Mouse (Mus musculus): ENCODE data around the gene Trappc3. TPM values are rescaled to one million over a fixed set of nuclear protein-coding genes. Genes with fewer than 3 reads are reported as not detected.
"Not testable (repeated sequence)": the region's sequence is repeated elsewhere in the genome, so short reads cannot be mapped to it uniquely, and the experiment has no call there.

Trappc3 gene
- total RNA-seq (2021), result 70.8 and 75.6 TPM in 2 replicates
- long read RNA-seq, experiment 1, transcript Trappc3-201 (5 exons, 1,336 nt), result major isoform, 18 of 22 reads
- long read RNA-seq, experiment 1, partial matches to known transcripts, result 1 of 22 reads
- long read RNA-seq, experiment 1, other reads (novel, unspliced or antisense), result 3 of 22 reads
- long read RNA-seq, experiment 2, transcript Trappc3-201 (5 exons, 1,336 nt), result major isoform, 8 of 10 reads
- long read RNA-seq, experiment 2, partial matches to known transcripts, result 0 of 10 reads
- long read RNA-seq, experiment 2, other reads (novel, unspliced or antisense), result 2 of 10 reads

- DNase-seq, result peak; percentile 99
These were observed at the start of gene Trappc3 for GRCm38 (mm10) chr4:126262119-126262807. Gene Trappc3 (plus strand): TSS chr4:126262325.

GRCm38 (mm10) chr4:126217771-126218170, 44.4 kb upstream of the Trappc3 start:
- DNase-seq, result peak; percentile 45

- not testable (repeated sequence) for DNase-seq
These were observed 42.6 kb upstream of the Trappc3 start for GRCm38 (mm10) chr4:126219540-126219939.

- no peak for DNase-seq
These were observed 42.1 kb upstream of the Trappc3 start for GRCm38 (mm10) chr4:126220045-126220444.

GRCm38 (mm10) chr4:126222631-126223030, 39.5 kb upstream of the Trappc3 start:
- DNase-seq, result no peak

- DNase-seq, result peak; percentile 42
These were observed 35.5 kb upstream of the Trappc3 start for GRCm38 (mm10) chr4:126226640-126227039.

GRCm38 (mm10) chr4:126227077-126227761, 34.9 kb upstream of the Trappc3 start:
- peak; percentile 96 for DNase-seq

- DNase-seq, result no peak
These were observed 34.0 kb upstream of the Trappc3 start for GRCm38 (mm10) chr4:126228144-126228543.

- DNase-seq, result no peak
These were observed 32.2 kb upstream of the Trappc3 start for GRCm38 (mm10) chr4:126229900-126230299.

GRCm38 (mm10) chr4:126233676-126234308, 28.3 kb upstream of the Trappc3 start:
- no peak for DNase-seq

GRCm38 (mm10) chr4:126234496-126235175, 27.5 kb upstream of the Trappc3 start:
- DNase-seq, result no peak

- no peak for DNase-seq
These were observed 26.9 kb upstream of the Trappc3 start for GRCm38 (mm10) chr4:126235191-126235590.

- DNase-seq, result no peak
These were observed 25.5 kb upstream of the Trappc3 start for GRCm38 (mm10) chr4:126236467-126237280.

- no peak for DNase-seq
These were observed 24.3 kb upstream of the Trappc3 start for GRCm38 (mm10) chr4:126237721-126238242.

GRCm38 (mm10) chr4:126239862-126240475, 22.2 kb upstream of the Trappc3 start:
- DNase-seq, result no peak

GRCm38 (mm10) chr4:126241956-126242355, 20.2 kb upstream of the Trappc3 start:
- no peak for DNase-seq

GRCm38 (mm10) chr4:126242510-126242909, 19.6 kb upstream of the Trappc3 start:
- DNase-seq, result no peak

- DNase-seq, result no peak
These were observed 15.8 kb upstream of the Trappc3 start for GRCm38 (mm10) chr4:126246202-126246889.

GRCm38 (mm10) chr4:126248261-126248868, 13.8 kb upstream of the Trappc3 start:
- no peak for DNase-seq
